ENCODE assay signal across 25 mouse cellular contexts in genomic region chr14:33965675-33966074, GRCm38 (mm10). TPM values are rescaled to one million over a fixed set of nuclear protein-coding genes. Genes with fewer than 3 reads are reported as not detected.
A peak's percentile ranks its signal among the peaks of the same experiment; 100 is the strongest.
DNase-seq lines count a peak whose midpoint lies in the region; ATAC-seq and TF ChIP-seq lines count a peak whose summit lies in the region.
"Had no signal": no experiment of that assay in that cellular context is flagged by ENCODE, and none has a peak within 500 bp of the region (broad histone marks: within the 10 kb centered on the region; RNA-seq: fewer than 3 reads in every experiment).

No protein-coding gene starts in this region.

- no peaks in the 10 kb centered on the region for H3K4me1 ChIP-seq in E14TG2a.4 (replicated peaks; ENCODE audit: low read depth, low read length)
- H3K4me1 ChIP-seq in stomach, postnatal 0 days (replicated peaks; ENCODE audit: control insufficient read depth, insufficient read depth) = no peaks in the 10 kb centered on the region
- H3K4me1 ChIP-seq: embryonic facial prominence, embryonic 13.5 days; forebrain, embryonic 10.5 days; heart, embryonic 13.5 days; intestine, embryonic 15.5 days; liver, embryonic 12.5 days had no signal

- H3K36me3 ChIP-seq in E14TG2a.4 (ENCODE audit: insufficient read depth, low read length) = no peaks in the 10 kb centered on the region
- H3K36me3 ChIP-seq in stomach, postnatal 0 days (ENCODE audit: control insufficient read depth, insufficient read depth, low read length) = no peaks in the 10 kb centered on the region
- H3K36me3 ChIP-seq: embryonic facial prominence, embryonic 13.5 days; forebrain, embryonic 10.5 days; G1E; heart, embryonic 13.5 days; intestine, embryonic 15.5 days; liver, embryonic 12.5 days had no signal

- H3K27ac ChIP-seq in left cerebral cortex, adult 2 months = no peak overlapping the region
- no peak overlapping the region for H3K27ac ChIP-seq in stomach, postnatal 0 days (replicated peaks)
- H3K27ac ChIP-seq: embryonic facial prominence, embryonic 13.5 days; forebrain, embryonic 10.5 days; heart, embryonic 13.5 days; intestine, embryonic 15.5 days; liver, embryonic 12.5 days had no signal

- H3K27me3 ChIP-seq in E14TG2a.4 (ENCODE audit: insufficient read depth, low read length) = no peaks in the 10 kb centered on the region; the same call in 1 of the 2 replicates
- H3K27me3 ChIP-seq in stomach, postnatal 0 days (ENCODE audit: control insufficient read depth, insufficient read depth, low read length) = no peaks in the 10 kb centered on the region
- H3K27me3 ChIP-seq: embryonic facial prominence, embryonic 13.5 days; heart, embryonic 13.5 days; intestine, embryonic 15.5 days; liver, embryonic 12.5 days had no signal

- no peak overlapping the region for H3K4me2 ChIP-seq in stomach, postnatal 0 days (replicated peaks; ENCODE audit: low read depth)
- H3K4me2 ChIP-seq: embryonic facial prominence, embryonic 13.5 days; heart, embryonic 13.5 days; intestine, embryonic 15.5 days; liver, embryonic 12.5 days; midbrain, embryonic 11.5 days had no signal

- H3K9me3 ChIP-seq in E14TG2a.4 (ENCODE audit: low read length) = no peaks in the 10 kb centered on the region
- H3K9me3 ChIP-seq in stomach, postnatal 0 days (ENCODE audit: control insufficient read depth, low read length) = no peaks in the 10 kb centered on the region
- H3K9me3 ChIP-seq: embryonic facial prominence, embryonic 13.5 days; forebrain, embryonic 10.5 days; heart, embryonic 13.5 days; intestine, embryonic 15.5 days; liver, embryonic 12.5 days had no signal

- DNase-seq in left cerebral cortex, adult 2 months (ENCODE audit: extremely low spot score in 1 of 2, low spot score in 2 of 2) = no peak
- no peak for DNase-seq in left cerebral cortex, adult 8-10 months (ENCODE audit: low spot score in 2 of 2)
- DNase-seq in NIH3T3 (ENCODE audit: low read depth) = peak; percentile 4
- DNase-seq in stomach, postnatal 0 days (ENCODE audit: low spot score) = no peak
- DNase-seq in adrenal gland, postnatal 4 days (ENCODE audit: low spot score in 2 of 2) = no peak
- DNase-seq: cerebellum, postnatal 25 days; gastrocnemius, postnatal 36 days; kidney, postnatal 10 days; layer of hippocampus, adult 9-11 months; lung, postnatal 10 days; right cerebral cortex, postnatal 14 days; thymus, adult 2 months had no signal

- no peak for TF ChIP-seq EP300 in stomach, postnatal 0 days (optimal IDR thresholded peaks at IDR 0.05)

- 57% methylated on average over 7 of the region's 7 CpGs for WGBS in stomach, postnatal 0 days

- H3K9ac ChIP-seq in stomach, postnatal 0 days (ENCODE audit: low read length) = no peak overlapping the region
- H3K9ac ChIP-seq: embryonic facial prominence, embryonic 13.5 days; heart, embryonic 13.5 days; intestine, embryonic 15.5 days; liver, embryonic 12.5 days had no signal

- no peak for ATAC-seq in stomach, postnatal 0 days (ENCODE audit: low FRiP score, low TSS enrichment)
- ATAC-seq in CD4-positive, CD25-positive, alpha-beta regulatory T cell, adult 4 months = no peak
- ATAC-seq: intestine, embryonic 15.5 days; liver, embryonic 12.5 days had no signal

- intact Hi-C loops in left cerebral cortex, adult 2 months (cut with DNase I) = no loop called here

- peak; percentile 20; the same call in 1 of the 2 replicates for TF ChIP-seq CTCF in left cerebral cortex, adult 2 months (IDR thresholded peaks at IDR 0.05)
- TF ChIP-seq CTCF in E14TG2a.4 (conservative IDR thresholded peaks at IDR 0.05; ENCODE audit: low read length) = peak; percentile 39
- peak; percentile 33 for TF ChIP-seq CTCF in stomach, postnatal 0 days (IDR thresholded peaks at IDR 0.05; ENCODE audit: low read depth)

- H3K4me3 ChIP-seq in left cerebral cortex, adult 2 months = no peak overlapping the region
- peak overlapping the region; percentile 45; the same call in 1 of the 2 replicates for H3K4me3 ChIP-seq in E14TG2a.4 (replicated peaks; ENCODE audit: low read length)
- H3K4me3 ChIP-seq in stomach, postnatal 0 days (ENCODE audit: low read depth, low read length) = no peak overlapping the region
- H3K4me3 ChIP-seq: embryonic facial prominence, embryonic 13.5 days; forebrain, embryonic 10.5 days; heart, embryonic 13.5 days; intestine, embryonic 15.5 days; liver, embryonic 12.5 days; myocyte had no signal

RNA-seq across cellular contexts. Expression of gene Rbp3, which starts 11.9 kb away (rescaled TPM):
- total RNA-seq in left cerebral cortex, adult 2 months (2021) = not detected
- total RNA-seq in left cerebral cortex, adult 8-10 months (2022) = under 1 TPM in 1 of 4 experiments, not detected in 3; 0.32 TPM
- 0.01 TPM in 1 of 2 replicates, not detected in the other for polyA plus RNA-seq in stomach, postnatal 0 days (2015; fragmentation: Nextera tagmentation; extraction: Ambion mirVana)
- not detected for polyA plus RNA-seq in CD4-positive, CD25-positive, alpha-beta regulatory T cell, adult 4 months (2017; shearing (Covaris generic))
- not detected for total RNA-seq in adrenal gland, postnatal 4 days (2021)
- total RNA-seq: gastrocnemius, postnatal 36 days; hematopoietic stem cell, adult 5-6 weeks had no signal
- polyA plus RNA-seq: embryonic facial prominence, embryonic 13.5 days; forebrain, embryonic 10.5 days; frontal cortex, adult 2 months; G1E; intestine, embryonic 15.5 days; midbrain, embryonic 11.5 days; thymus, adult 2 months had no signal

RNA-seq across cellular contexts. Expression of gene Zfp488, which starts 12.9 kb away (rescaled TPM):
- total RNA-seq in left cerebral cortex, adult 2 months (2021) = 1 to 10 TPM; 2.9 to 3.8 TPM
- total RNA-seq in left cerebral cortex, adult 8-10 months (2022) = 1 to 10 TPM; 3.4 to 4.6 (median 4.2) TPM
- 0.04 TPM in 1 of 2 replicates, not detected in the other for polyA plus RNA-seq in stomach, postnatal 0 days (2015; fragmentation: Nextera tagmentation; extraction: Ambion mirVana)
- polyA plus RNA-seq in CD4-positive, CD25-positive, alpha-beta regulatory T cell, adult 4 months (2017; shearing (Covaris generic)) = not detected
- total RNA-seq in adrenal gland, postnatal 4 days (2021) = under 1 TPM; 0.08 to 0.17 TPM
- total RNA-seq: gastrocnemius, postnatal 36 days; hematopoietic stem cell, adult 5-6 weeks had no signal
- polyA plus RNA-seq: G1E; midbrain, embryonic 11.5 days; myocyte; thymus, adult 2 months had no signal

RNA-seq across cellular contexts. Expression of gene Gdf2, which starts 24.8 kb away (rescaled TPM):
- not detected for total RNA-seq in left cerebral cortex, adult 2 months (2021)
- total RNA-seq in left cerebral cortex, adult 8-10 months (2022) = not detected
- 0.02 and 0.07 TPM in 2 replicates for polyA plus RNA-seq in stomach, postnatal 0 days (2015; fragmentation: Nextera tagmentation; extraction: Ambion mirVana)
- polyA plus RNA-seq in CD4-positive, CD25-positive, alpha-beta regulatory T cell, adult 4 months (2017; shearing (Covaris generic)) = not detected
- 1 to 10 TPM in 1 of 2 experiments, under 1 TPM in 1; 0.25 to 1.5 TPM for total RNA-seq in adrenal gland, postnatal 4 days (2021)
- total RNA-seq: gastrocnemius, postnatal 36 days; hematopoietic stem cell, adult 5-6 weeks; left cerebral cortex, postnatal 36 days had no signal
- polyA plus RNA-seq: forebrain, embryonic 10.5 days; G1E; midbrain, embryonic 11.5 days; myocyte; thymus, adult 2 months had no signal

RNA-seq across cellular contexts. Expression of gene Gdf10, which starts 42.3 kb away (rescaled TPM):
- 1 to 10 TPM; 3.2 to 3.6 TPM for total RNA-seq in left cerebral cortex, adult 2 months (2021)
- total RNA-seq in left cerebral cortex, adult 8-10 months (2022) = 1 to 10 TPM; 2.8 to 3.4 (median 2.9) TPM
- 2.0 and 2.2 TPM in 2 replicates for polyA plus RNA-seq in stomach, postnatal 0 days (2015; fragmentation: Nextera tagmentation; extraction: Ambion mirVana)
- not detected for polyA plus RNA-seq in CD4-positive, CD25-positive, alpha-beta regulatory T cell, adult 4 months (2017; shearing (Covaris generic))
- 10 to 100 TPM; 10.9 to 11.6 TPM for total RNA-seq in adrenal gland, postnatal 4 days (2021)
- total RNA-seq: hematopoietic stem cell, adult 5-6 weeks had no signal
- polyA plus RNA-seq: G1E, myocyte had no signal

RNA-seq across cellular contexts. Expression of gene Gm30083, which starts 49.3 kb away (rescaled TPM):
- total RNA-seq in left cerebral cortex, adult 2 months (2021) = not detected
- not detected for total RNA-seq in left cerebral cortex, adult 8-10 months (2022)
- not detected in 2 replicates for polyA plus RNA-seq in stomach, postnatal 0 days (2015; fragmentation: Nextera tagmentation; extraction: Ambion mirVana)
- not detected for polyA plus RNA-seq in CD4-positive, CD25-positive, alpha-beta regulatory T cell, adult 4 months (2017; shearing (Covaris generic))
- total RNA-seq in adrenal gland, postnatal 4 days (2021) = not detected
- total RNA-seq: G1E; gastrocnemius, postnatal 36 days; hematopoietic stem cell, adult 5-6 weeks; left cerebral cortex, postnatal 36 days had no signal
- polyA plus RNA-seq: embryonic facial prominence, embryonic 13.5 days; forebrain, embryonic 10.5 days; frontal cortex, adult 2 months; G1E; heart, embryonic 13.5 days; intestine, embryonic 15.5 days; liver, embryonic 12.5 days; midbrain, embryonic 11.5 days; thymus, adult 2 months had no signal
